Mouse (Mus musculus): Measurements from ENCODE around the gene Fam126a. TPM values are rescaled to one million over a fixed set of nuclear protein-coding genes. Genes with fewer than 3 reads are reported as not detected.

Fam126a gene
- 100 to 1,000 TPM in 2 of 4 experiments, 10 to 100 TPM in 2; 71.3 to 124 (median 96.4) TPM for total RNA-seq (2022)

GRCm38 (mm10) chr5:24030579-24030969 is at the start of gene Fam126a:
Gene Fam126a (minus strand): TSS chr5:24030690.
- DNase-seq, result peak; percentile 97

- DNase-seq, result no peak
Observed at GRCm38 (mm10) chr5:24078420-24079179, 48.1 kb upstream of the Fam126a start.

DNA sequence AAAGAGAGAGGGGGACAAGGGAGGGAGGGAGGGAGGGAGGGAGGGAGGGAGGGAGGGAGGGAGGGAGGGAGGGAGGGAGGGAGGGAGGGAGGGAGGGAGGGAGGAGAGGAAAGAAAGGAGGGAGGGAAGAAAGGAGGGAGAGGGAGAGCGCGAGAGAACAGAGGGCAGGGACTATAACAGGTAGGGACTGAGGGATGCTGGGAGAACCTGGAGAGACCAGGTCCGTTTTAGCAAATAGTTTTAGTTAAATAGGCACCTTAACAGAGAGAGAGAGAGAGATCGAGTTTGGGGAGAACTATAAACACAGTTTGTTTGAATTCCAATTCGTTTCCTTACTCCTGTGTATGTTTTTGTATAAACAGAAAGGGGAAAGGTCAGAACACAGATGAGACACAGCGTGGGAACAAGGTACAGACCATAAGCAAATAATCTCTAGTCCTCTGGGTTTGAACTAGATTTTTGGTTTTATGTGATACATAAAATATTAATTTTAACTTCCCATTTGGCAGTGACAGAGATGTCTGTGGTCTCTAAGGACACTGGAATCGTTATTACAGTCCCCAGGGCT is 47.3 kb upstream of the Fam126a start:
- no peak for DNase-seq

DNA sequence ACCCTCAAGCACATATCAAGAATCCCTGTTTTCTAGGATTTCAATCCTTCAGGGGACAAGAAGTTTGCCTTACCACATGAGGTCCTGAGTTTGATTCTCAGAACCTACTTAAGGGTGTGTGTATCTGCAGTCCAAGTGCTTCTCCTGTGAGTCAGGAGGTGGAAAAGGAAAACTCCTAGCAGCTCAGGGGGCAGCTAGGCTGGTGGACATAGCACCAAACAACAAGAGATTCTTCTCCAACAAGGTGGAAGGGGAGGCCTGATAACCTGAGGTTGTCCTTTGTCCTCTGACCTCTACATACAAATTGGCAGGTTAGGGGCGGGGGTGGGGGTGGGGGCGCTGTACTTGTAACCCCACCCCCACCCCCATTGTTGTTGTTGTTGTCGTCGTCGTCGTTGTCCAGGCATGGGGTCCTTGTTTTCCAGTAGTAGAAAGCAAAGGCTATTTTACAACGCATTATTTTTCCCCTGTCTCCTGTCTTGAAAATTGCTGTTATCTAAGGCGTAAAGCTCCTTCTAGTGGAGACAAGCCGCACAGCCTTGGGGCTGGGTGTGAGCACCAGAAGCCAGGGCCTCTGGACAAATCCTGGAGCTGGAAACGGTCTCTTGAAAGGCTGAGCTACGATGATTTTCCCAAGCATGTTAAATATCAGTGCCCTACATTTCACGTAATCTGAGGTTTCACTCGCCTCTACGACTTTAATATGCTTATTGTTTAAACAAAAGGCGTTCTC is 46.7 kb upstream of the Fam126a start:
- DNase-seq, result peak; percentile 67

GRCm38 (mm10) chr5:24072031-24072430 is 41.5 kb upstream of the Fam126a start:
- DNase-seq, result peak; percentile 41

- DNase-seq, result no peak
Observed at GRCm38 (mm10) chr5:24068955-24069354, 38.5 kb upstream of the Fam126a start.

- no peak for DNase-seq
Observed at GRCm38 (mm10) chr5:24063545-24063944, 33.1 kb upstream of the Fam126a start.

DNA sequence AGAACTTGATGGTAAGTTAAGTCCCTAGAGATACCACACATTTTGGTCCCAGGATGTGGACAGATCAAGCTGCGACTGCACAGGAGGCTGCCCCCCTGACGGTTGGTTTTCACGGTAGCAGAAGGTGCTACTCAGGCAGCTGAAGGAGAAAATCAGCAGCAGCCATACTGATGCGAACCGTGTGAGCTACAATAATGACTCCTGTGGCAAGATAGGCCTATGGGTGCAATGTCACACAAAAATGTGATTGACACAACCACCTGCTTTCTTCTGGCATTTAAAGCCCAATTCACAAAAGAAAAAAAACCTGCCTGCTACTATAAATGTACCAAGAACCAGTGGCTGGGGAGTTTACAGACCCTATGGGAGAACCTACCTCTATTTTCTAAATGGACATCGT is 32.5 kb upstream of the Fam126a start:
- no peak for DNase-seq

DNA sequence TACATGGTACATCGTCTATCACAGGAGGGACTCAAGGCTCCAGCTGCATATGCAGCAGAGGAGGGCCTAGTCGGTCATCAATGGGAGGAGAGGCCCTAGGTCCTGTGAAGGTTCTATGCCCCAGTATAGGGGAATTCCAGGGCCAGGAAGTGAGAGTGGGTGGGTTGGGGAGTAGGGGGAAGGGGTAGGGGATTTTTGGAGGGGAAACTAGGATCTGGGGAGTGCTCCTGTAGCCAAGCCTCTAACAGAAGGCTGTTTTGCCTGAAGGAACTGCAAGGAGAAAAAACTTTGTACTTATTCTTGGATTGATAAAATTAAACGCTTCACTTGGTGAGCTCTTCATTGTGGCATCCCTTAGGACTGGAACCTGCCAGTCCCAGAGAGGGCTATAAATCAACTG is 30.5 kb upstream of the Fam126a start:
- DNase-seq, result no peak

GRCm38 (mm10) chr5:24057592-24057991 is 27.1 kb upstream of the Fam126a start:
- no peak for DNase-seq

GRCm38 (mm10) chr5:24056865-24057264 is 26.4 kb upstream of the Fam126a start:
- no peak for DNase-seq

DNA sequence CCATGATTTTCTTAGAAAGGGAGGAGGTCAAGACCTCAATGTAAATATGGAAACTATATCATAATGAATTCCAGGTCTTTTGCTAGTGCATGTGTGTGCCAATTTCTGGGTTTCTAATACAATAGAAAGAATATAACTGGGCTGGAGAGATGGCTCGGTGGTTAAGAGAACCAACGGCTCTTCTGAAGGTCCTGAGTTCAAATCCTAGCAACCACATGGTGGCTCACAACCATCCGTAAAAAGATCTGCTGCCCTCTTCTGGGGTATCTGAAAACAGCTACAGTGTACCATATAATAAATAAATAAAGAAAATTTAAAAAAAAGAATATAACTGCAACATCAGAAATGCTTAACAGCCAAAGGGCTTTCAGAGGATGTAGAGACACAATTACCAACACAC is 23.9 kb upstream of the Fam126a start:
- DNase-seq, result no peak

- DNase-seq, result no peak
Observed at GRCm38 (mm10) chr5:24053245-24054190, 23.0 kb upstream of the Fam126a start.

GRCm38 (mm10) chr5:24051755-24052675 is 21.5 kb upstream of the Fam126a start:
- DNase-seq, result no peak

DNA sequence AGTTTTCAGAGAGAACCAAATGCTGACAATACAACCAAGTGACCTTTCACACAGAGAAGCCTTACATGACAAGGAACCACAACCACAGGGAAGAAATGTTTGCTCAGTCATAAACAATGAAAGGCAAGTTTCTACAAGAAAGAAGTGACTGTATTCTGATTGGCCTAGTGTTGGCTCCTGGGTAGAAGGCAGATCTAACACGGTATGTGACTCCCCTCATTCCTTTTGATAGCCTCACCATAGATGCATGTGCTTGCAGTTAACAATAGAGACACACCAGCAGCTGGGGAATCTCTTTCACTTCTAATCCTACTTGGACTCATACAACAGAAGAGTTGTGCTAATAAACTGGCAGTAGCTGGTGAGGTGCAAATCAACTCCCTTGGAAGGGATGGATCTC is 17.3 kb upstream of the Fam126a start:
- DNase-seq, result no peak

DNA sequence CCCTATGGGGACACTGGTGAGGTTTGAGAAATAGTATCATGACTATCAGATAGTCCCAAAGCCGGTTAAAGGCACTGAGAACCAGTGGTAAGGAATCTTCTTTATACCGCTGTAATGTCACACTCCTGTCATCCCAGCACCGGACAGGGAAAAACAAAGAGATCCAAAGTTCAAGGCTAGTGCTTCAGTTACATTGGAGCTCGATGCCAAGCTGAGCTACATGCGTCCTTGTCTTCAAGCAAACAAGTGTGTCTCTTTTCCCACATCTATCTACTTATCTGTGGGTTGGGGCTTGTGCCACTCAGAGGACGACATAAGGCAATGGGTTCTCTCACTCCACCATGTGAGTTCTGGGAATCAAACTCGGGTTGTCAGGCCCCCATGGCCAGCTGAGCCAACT is 16.5 kb upstream of the Fam126a start:
- DNase-seq, result no peak

- peak; percentile 55 for DNase-seq
Observed at GRCm38 (mm10) chr5:24045998-24046631, 15.6 kb upstream of the Fam126a start.

- DNase-seq, result peak; percentile 47
Observed at GRCm38 (mm10) chr5:24044387-24044786, 13.9 kb upstream of the Fam126a start.

- no peak for DNase-seq
Observed at GRCm38 (mm10) chr5:24043367-24043766, 12.9 kb upstream of the Fam126a start.

- no peak for DNase-seq
Observed at GRCm38 (mm10) chr5:24041341-24041852, 10.9 kb upstream of the Fam126a start.

DNA sequence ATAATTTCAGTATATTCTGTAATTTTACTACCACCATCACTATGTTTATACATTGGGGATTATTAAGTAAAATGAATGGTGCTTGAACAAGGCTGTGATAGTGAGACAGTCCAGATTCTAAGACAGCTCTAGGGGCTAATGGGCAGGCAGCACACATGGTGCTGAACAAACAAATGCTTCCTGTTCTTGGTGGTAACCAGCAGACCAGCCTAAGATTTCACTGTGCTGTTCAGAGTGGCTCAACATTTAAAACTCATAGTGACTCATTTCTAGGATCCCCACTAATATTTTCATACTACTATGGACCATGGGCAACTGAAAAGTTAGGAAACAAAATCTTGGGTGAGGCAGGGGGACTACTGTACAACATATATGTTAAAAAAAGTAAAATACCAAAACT is 10.1 kb upstream of the Fam126a start:
- no peak for DNase-seq

Data from adrenal gland, adult 8-10 months (tissue).